Comparison of ENCODE assay signal across 8 mouse cellular contexts in the genomic region with DNA sequence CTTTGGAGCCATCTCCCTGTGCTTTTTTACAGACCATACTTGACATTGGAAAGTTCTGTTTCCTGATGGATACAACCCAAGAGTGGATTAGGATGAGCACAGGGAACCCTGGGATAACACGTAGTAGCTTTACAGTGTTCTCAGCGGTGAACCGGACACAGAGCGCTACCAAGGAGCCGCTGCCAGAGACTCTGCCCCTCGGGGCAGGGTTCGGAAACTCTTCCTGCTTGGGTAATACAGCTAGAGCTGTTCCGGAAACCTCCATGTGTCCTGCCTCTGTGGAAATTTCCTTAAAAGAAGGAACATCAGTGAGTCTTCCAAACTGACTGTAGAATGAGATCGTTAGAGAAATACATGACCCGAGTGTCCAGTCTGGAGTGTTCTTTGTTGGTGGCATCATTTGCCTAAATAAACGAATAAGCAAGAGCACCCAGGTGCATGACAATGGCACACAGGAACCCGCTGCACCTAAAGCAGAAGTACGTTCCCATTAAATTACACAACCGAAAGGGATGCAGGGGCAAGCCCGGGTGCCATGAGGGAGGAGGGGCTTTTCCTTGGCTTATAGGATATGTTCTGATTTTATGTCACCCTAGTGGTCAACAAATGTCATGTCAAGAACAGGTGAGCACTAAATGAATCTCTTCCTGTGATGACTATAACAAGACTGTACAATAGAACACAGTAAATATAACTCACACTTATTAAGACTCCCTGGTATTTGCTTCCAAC.
DNase-seq lines count a peak whose midpoint lies in the region; ATAC-seq lines count a peak whose summit lies in the region.

No protein-coding gene starts in this region.

- no peaks in the 10 kb centered on the region; the same call in 1 of the 2 replicates for H3K27me3 ChIP-seq in heart, embryonic 14.5 days (ENCODE audit: control insufficient read depth, insufficient read depth, low read length)
- H3K27me3 ChIP-seq in embryonic facial prominence, embryonic 12.5 days: peaks cover 16% of the 10 kb centered on the region
- peaks cover 17% of the 10 kb centered on the region; the same call in 1 of the 2 replicates for H3K27me3 ChIP-seq in intestine, embryonic 14.5 days (replicated peaks; ENCODE audit: control insufficient read depth, insufficient read depth, low read length)
- H3K27me3 ChIP-seq in midbrain, embryonic 13.5 days: peaks cover 10% of the 10 kb centered on the region; the same call in 1 of the 2 replicates

- H3K4me1 ChIP-seq in heart, embryonic 14.5 days (ENCODE audit: control insufficient read depth in 2 of 2, insufficient read depth in 2 of 2, low read length in 2 of 2): no peaks in the 10 kb centered on the region
- H3K4me1 ChIP-seq in embryonic facial prominence, embryonic 12.5 days: peaks cover 5% of the 10 kb centered on the region; the same call in 1 of the 2 replicates
- H3K4me1 ChIP-seq in intestine, embryonic 14.5 days (replicated peaks; ENCODE audit: control insufficient read depth, insufficient read depth, low read length): no peaks in the 10 kb centered on the region
- no peaks in the 10 kb centered on the region for H3K4me1 ChIP-seq in midbrain, embryonic 13.5 days (replicated peaks)

- peak overlapping the region; percentile 41 for H3K4me2 ChIP-seq in heart, embryonic 14.5 days (ENCODE audit: low read length)
- peak overlapping the region; percentile 38 for H3K4me2 ChIP-seq in embryonic facial prominence, embryonic 12.5 days (replicated peaks)
- peak overlapping the region; percentile 7; the same call in 1 of the 2 replicates for H3K4me2 ChIP-seq in intestine, embryonic 14.5 days (ENCODE audit: low read length)
- peak overlapping the region; percentile 36 for H3K4me2 ChIP-seq in midbrain, embryonic 13.5 days (replicated peaks)

- intact Hi-C loops in heart, postnatal 14 days (cut with DNase I): no loop called here

- no peak for DNase-seq in heart, postnatal 14 days
- no peak for DNase-seq in intestine, embryonic 14.5 days (ENCODE audit: low spot score)
- no peak for DNase-seq in embryo, embryonic 9.5 days (ENCODE audit: extremely low spot score)

- WGBS in heart, embryonic 14.5 days: 66% methylated on average over 15 of the region's 15 CpGs
- 54% methylated on average over 15 of the region's 15 CpGs for WGBS in embryonic facial prominence, embryonic 12.5 days
- WGBS in intestine, embryonic 14.5 days: 56% methylated on average over 15 of the region's 15 CpGs
- 57% methylated on average over 15 of the region's 15 CpGs for WGBS in midbrain, embryonic 13.5 days

- H3K4me3 ChIP-seq in heart, embryonic 14.5 days (ENCODE audit: control insufficient read depth in 1 of 2, insufficient read depth in 1 of 2, low read depth in 1 of 2, low read length in 2 of 2): no peak overlapping the region
- H3K4me3 ChIP-seq in embryonic facial prominence, embryonic 12.5 days: peak overlapping the region; percentile 10; the same call in 1 of the 2 replicates
- H3K4me3 ChIP-seq in intestine, embryonic 14.5 days (ENCODE audit: low read depth, low read length): no peak overlapping the region
- peak overlapping the region; percentile 16 for H3K4me3 ChIP-seq in midbrain, embryonic 13.5 days (replicated peaks)

- H3K9ac ChIP-seq in heart, embryonic 14.5 days (ENCODE audit: low read length): no peak overlapping the region
- H3K9ac ChIP-seq in embryonic facial prominence, embryonic 12.5 days: no peak overlapping the region
- H3K9ac ChIP-seq in intestine, embryonic 14.5 days (ENCODE audit: low read length): no peak overlapping the region
- H3K9ac ChIP-seq in midbrain, embryonic 13.5 days (replicated peaks): no peak overlapping the region

- ATAC-seq in heart, embryonic 14.5 days (ENCODE audit: insufficient number of reproducible peaks, insufficient read depth, low FRiP score, low read depth): no peak
- no peak for ATAC-seq in embryonic facial prominence, embryonic 12.5 days (ENCODE audit: insufficient number of reproducible peaks, insufficient read depth, low FRiP score, low TSS enrichment)
- no peak for ATAC-seq in intestine, embryonic 14.5 days (replicated peaks; ENCODE audit: low FRiP score, low TSS enrichment, low read depth)
- ATAC-seq in midbrain, embryonic 13.5 days: no peak
- ATAC-seq in inflammation-experienced regulatory T-cells, adult 6 months: no peak
- ATAC-seq in activated CD4-positive, CD25-positive, alpha-beta regulatory T cell, adult 4 months: no peak

- no peaks in the 10 kb centered on the region for H3K36me3 ChIP-seq in heart, embryonic 14.5 days (ENCODE audit: control insufficient read depth, insufficient read depth, low read length)
- H3K36me3 ChIP-seq in embryonic facial prominence, embryonic 12.5 days: no peaks in the 10 kb centered on the region
- no peaks in the 10 kb centered on the region for H3K36me3 ChIP-seq in intestine, embryonic 14.5 days (ENCODE audit: control insufficient read depth, insufficient read depth, low read length)
- no peaks in the 10 kb centered on the region for H3K36me3 ChIP-seq in midbrain, embryonic 13.5 days

- no peaks in the 10 kb centered on the region for H3K9me3 ChIP-seq in heart, embryonic 14.5 days (ENCODE audit: control insufficient read depth, low read length)
- H3K9me3 ChIP-seq in embryonic facial prominence, embryonic 12.5 days: no peaks in the 10 kb centered on the region
- no peaks in the 10 kb centered on the region for H3K9me3 ChIP-seq in intestine, embryonic 14.5 days (ENCODE audit: control insufficient read depth, low read length)
- no peaks in the 10 kb centered on the region for H3K9me3 ChIP-seq in midbrain, embryonic 13.5 days

- no peak overlapping the region for H3K27ac ChIP-seq in heart, embryonic 14.5 days (replicated peaks in 1 of 2; ENCODE audit: control insufficient read depth in 1 of 2, insufficient read depth in 1 of 2, low read depth in 2 of 2, low read length in 2 of 2)
- H3K27ac ChIP-seq in embryonic facial prominence, embryonic 12.5 days: no peak overlapping the region
- no peak overlapping the region for H3K27ac ChIP-seq in intestine, embryonic 14.5 days (ENCODE audit: low read depth)
- no peak overlapping the region for H3K27ac ChIP-seq in midbrain, embryonic 13.5 days

Comparison
In these comparisons a context has a peak if more than half of its experiments do, and no peak if none do; other contexts are left out.
1. H3K4me3 ChIP-seq: peak in embryonic facial prominence, embryonic 12.5 days (single experiment) and midbrain, embryonic 13.5 days (single experiment); none in heart, embryonic 14.5 days (0 of 2) and intestine, embryonic 14.5 days (single experiment).
2. Peak in every context shown above with its lines, with median percentiles within 50 percentile points of each other: H3K4me2 ChIP-seq.